ENCODE assay signal across 8 mouse cellular contexts in the genomic region with DNA sequence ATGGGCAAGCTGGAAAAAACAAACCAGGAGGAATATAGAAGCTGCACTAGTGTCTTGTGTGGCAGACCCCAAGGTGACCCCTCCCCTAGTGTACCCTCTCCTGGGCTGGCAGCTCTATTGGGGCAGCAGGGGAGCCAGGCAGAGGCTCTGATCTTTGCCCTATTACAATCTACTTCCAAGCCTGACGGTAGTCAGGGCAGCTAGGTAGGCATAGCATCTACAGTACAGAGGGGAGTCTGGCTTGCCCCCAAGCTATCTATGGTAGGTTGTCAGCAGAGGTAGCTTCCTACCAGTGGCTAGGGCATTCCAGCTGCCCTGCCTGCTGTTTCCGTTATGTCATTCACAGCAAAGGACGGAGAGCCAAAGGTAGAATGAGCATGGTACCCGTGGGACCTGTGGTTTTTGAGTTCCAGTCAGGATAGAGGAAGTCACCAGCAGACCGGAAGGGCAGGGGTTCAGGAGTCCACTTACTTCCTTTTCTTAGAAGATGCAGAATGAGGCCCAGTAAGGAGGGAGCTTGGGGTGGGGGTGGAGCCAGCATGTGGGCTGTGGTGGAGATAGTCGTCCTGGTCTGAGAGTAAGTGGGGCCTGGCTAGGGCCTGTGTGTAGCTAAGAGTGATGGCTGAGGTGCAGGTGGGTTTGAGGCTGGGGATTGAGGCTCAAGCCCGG. TPM values are rescaled to one million over a fixed set of nuclear protein-coding genes. Genes with fewer than 3 reads are reported as not detected.
A peak's percentile ranks its signal among the peaks of the same experiment; 100 is the strongest.
DNase-seq lines count a peak whose midpoint lies in the region; TF ChIP-seq lines count a peak whose summit lies in the region.

No protein-coding gene starts in this region.

- H3K4me1 ChIP-seq in bone marrow, adult 2 months (ENCODE audit: control insufficient read depth, insufficient read depth, low read length): peaks cover 12% of the 10 kb centered on the region

- H3K27ac ChIP-seq in bone marrow, adult 2 months (ENCODE audit: control insufficient read depth, insufficient read depth, low read depth, low read length, poor library complexity): peak overlapping the region; percentile 42

- no peak for TF ChIP-seq CTCF in bone marrow, adult 2 months (IDR thresholded peaks at IDR 0.05; ENCODE audit: control insufficient read depth, insufficient read depth, low read length)

- DNase-seq in adrenal gland, postnatal 10 days: peak; percentile 24
- DNase-seq in adrenal gland, adult 2 months: no peak
- peak; percentile 64 for DNase-seq in kidney, adult 9 months
- DNase-seq in lung, postnatal 10 days: peak; percentile 42
- peak; percentile 28 for DNase-seq in yolk sac, embryonic 10.5 days (ENCODE audit: low spot score)
- DNase-seq in right cerebral cortex, postnatal 36 days (ENCODE audit: low spot score in 2 of 2): no peak
- DNase-seq in frontal cortex, postnatal 36 days (ENCODE audit: low spot score in 2 of 2): no peak

- 4% methylated on average over 7 of the region's 7 CpGs for WGBS in bone marrow, adult 2 months

- no peak for TF ChIP-seq POLR2A in bone marrow, adult 2 months (IDR thresholded peaks at IDR 0.05; ENCODE audit: borderline replicate concordance, control insufficient read depth, low read depth, low read length)

- H3K4me3 ChIP-seq in bone marrow, adult 2 months (replicated peaks; ENCODE audit: control insufficient read depth, low read depth, low read length): no peak overlapping the region

RNA-seq across cellular contexts. Expression of a gene that starts 5.6 kb away (rescaled TPM):
- total RNA-seq in adrenal gland, postnatal 10 days (2021): 1 to 10 TPM; 1.3 to 1.9 TPM
- 1 to 10 TPM; 1.8 to 9.8 TPM for total RNA-seq in adrenal gland, adult 2 months (2021)
- 2.2 and 3.2 TPM in 2 replicates for polyA plus RNA-seq in adrenal gland, adult 2 months (2012; rRNA removed)
- polyA plus RNA-seq in bone marrow, adult 2 months (2011; ENCODE audit: insufficient read depth, insufficient read length, low replicate concordance, missing spikeins): 3.3 and 8.7 TPM in 2 replicates

RNA-seq across cellular contexts. Expression of a gene that starts 23.2 kb away (rescaled TPM):
- 10 to 100 TPM in 1 of 2 experiments, 1 to 10 TPM in 1; 9.1 to 11.7 TPM for total RNA-seq in adrenal gland, postnatal 10 days (2021)
- 1 to 10 TPM; 9.4 to 9.5 TPM for total RNA-seq in adrenal gland, adult 2 months (2021)
- polyA plus RNA-seq in adrenal gland, adult 2 months (2012; rRNA removed): 1.6 and 1.7 TPM in 2 replicates
- 6.8 and 8.0 TPM in 2 replicates for polyA plus RNA-seq in bone marrow, adult 2 months (2011; ENCODE audit: insufficient read depth, insufficient read length, low replicate concordance, missing spikeins)

RNA-seq across cellular contexts. Expression of a gene that starts 25.5 kb away (rescaled TPM):
- total RNA-seq in adrenal gland, postnatal 10 days (2021): 1 to 10 TPM; 1.3 TPM
- total RNA-seq in adrenal gland, adult 2 months (2021): under 1 TPM; 0.40 to 0.55 TPM
- 0.85 and 1.0 TPM in 2 replicates for polyA plus RNA-seq in adrenal gland, adult 2 months (2012; rRNA removed)
- polyA plus RNA-seq in bone marrow, adult 2 months (2011; ENCODE audit: insufficient read depth, insufficient read length, low replicate concordance, missing spikeins): 19.8 and 31.7 TPM in 2 replicates

Comparison
In these comparisons a context has a peak if more than half of its experiments do, and no peak if none do; other contexts are left out.
1. DNase-seq: peak in adrenal gland, postnatal 10 days (single experiment), kidney, adult 9 months (single experiment), lung, postnatal 10 days (single experiment) and yolk sac, embryonic 10.5 days (single experiment); none in adrenal gland, adult 2 months (single experiment), right cerebral cortex, postnatal 36 days (0 of 2) and frontal cortex, postnatal 36 days (0 of 2).